Mouse (Mus musculus) G1E (cell line): ENCODE results near the gene Exoc6.

Experiments used
- CTCF ChIP-seq: IDR thresholded peaks from 2 replicates; pipeline ENCODE4 v1.5.1; 2012; ENCODE audit warnings: low read depth, low read length, inconsistent platforms, mixed read lengths
- GATA1 ChIP-seq: IDR thresholded peaks from 2 replicates; pipeline ENCODE4 v1.6.1; 2012; ENCODE audit warnings: borderline replicate concordance, low read length, inconsistent platforms, mixed read lengths
- TAL1 ChIP-seq: conservative IDR thresholded peaks from 2 replicates; pipeline ENCODE4 v1.6.1; 2012; ENCODE audit warnings: low read depth, low read length, inconsistent platforms, mixed read lengths

DNA sequence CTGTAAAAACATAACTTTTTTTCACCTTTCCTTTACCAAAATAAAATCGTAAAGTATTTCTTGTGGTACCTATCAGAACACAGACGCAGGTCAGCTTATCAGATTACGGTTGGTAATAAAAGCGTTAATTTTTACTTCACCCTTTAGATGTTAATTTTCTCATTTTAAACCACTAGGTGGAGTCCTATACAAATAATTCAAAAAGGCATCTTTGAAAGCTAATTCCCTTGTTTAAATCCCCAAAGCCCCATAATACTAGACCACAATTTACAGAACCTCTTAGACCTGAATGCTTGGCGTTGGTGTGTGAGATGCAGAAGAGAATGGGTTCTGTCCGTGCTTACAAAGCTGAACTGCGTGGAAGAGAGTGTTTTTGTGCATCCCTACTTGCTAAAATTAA lies 15.6 kb downstream of the Exoc6 start:
- TF ChIP-seq CTCF, result no peak
- TF ChIP-seq TAL1, result no peak
- TF ChIP-seq GATA1, result no peak
